Mouse (Mus musculus) midbrain, embryonic 15.5 days (tissue): ENCODE measurements at regions not wholly inside any gene's neighbourhood (a gene's known extent, or its start where the extent isn't known, plus 50 kb on each side); places are given as distances from the start of the nearest gene placed in this dataset.

Experiments used
- ATAC-seq: fragments of 200-750 bp; cut with Nextera tagmentation; replicated peaks from 2 replicates; pipeline ENCODE4 v1.8.0; 2017; ENCODE audit warnings: moderate TSS enrichment
- H3K27ac ChIP-seq: fragments of 300-500 bp; sonication (generic); 2 replicates; pipeline ENCODE4 v1.5.1; 2015; ENCODE audit warnings: mild to moderate bottlenecking, inconsistent platforms
- H3K27me3 ChIP-seq: fragments of 300-500 bp; sonication (generic); replicated peaks from 2 replicates; pipeline ENCODE4 v1.6.1; 2015; ENCODE audit warnings: inconsistent platforms
- H3K36me3 ChIP-seq: fragments of 300-500 bp; sonication (generic); replicated peaks from 2 replicates; pipeline ENCODE4 v1.6.1; 2015; ENCODE audit warnings: inconsistent platforms
- H3K4me1 ChIP-seq: fragments of 300-500 bp; sonication (generic); 2 replicates; pipeline ENCODE4 v1.6.1; 2015; ENCODE audit warnings: inconsistent platforms
- H3K4me2 ChIP-seq: fragments of 300-500 bp; sonication (generic); 2 replicates; pipeline ENCODE4 v1.6.1; 2015; ENCODE audit warnings: inconsistent platforms, mild to moderate bottlenecking, moderate library complexity
- H3K4me3 ChIP-seq: fragments of 300-500 bp; sonication (generic); 2 replicates; pipeline ENCODE4 v1.5.1; 2015; ENCODE audit warnings: mild to moderate bottlenecking, inconsistent platforms
- H3K9ac ChIP-seq: fragments of 300-500 bp; sonication (generic); 2 replicates; pipeline ENCODE4 v1.6.1; 2015; ENCODE audit warnings: mild to moderate bottlenecking, inconsistent platforms
- H3K9me3 ChIP-seq: fragments of 300-500 bp; sonication (generic); 2 replicates; pipeline ENCODE4 v1.6.1; 2016; ENCODE audit warnings: inconsistent platforms
- WGBS: fragments of 180-500 bp; shearing (Covaris S2); methylation state at CpG from one replicate; pipeline ENCODE4 v1.1.7; 2015; ENCODE audit warnings: mixed read lengths; 5-methylcytosine and 5-hydroxymethylcytosine counted together

DNA sequence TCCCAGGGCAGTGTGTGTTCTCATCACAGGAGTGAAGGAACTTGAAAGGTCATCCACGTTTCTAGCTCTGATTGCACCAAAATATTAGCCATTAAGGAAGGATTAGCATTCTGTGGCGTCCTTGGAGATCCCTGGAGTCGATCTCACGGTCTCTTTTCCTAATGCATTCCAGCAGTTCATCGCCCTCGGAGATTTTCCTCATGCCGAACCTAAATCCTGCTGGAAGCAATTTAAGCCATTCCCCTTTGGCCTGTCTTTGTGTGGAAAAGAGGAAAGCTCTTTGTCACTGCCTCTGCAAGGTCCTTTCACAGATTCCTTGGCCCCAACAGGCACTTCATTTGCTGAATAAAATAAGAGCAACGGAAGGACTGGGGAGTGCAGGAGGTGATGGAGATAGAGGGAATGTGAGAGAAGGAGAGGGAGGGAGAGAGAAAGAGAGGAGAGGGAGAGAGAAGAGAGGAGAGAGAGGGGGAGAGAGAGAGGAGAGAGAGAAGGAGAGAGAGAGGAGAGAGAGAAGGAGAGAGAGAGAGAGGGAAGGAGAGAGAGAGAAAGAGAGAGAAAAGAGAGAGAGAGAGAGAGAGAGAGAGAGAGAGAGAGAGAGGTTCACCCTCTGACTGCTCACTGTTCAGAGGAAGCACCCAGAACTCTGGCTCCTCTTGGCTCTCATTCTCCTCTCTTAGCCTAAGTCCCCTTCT, 177.2 kb upstream of the Zfp462 start:
- Histone ChIP-seq H3K27ac (no peak overlapping the region), H3K9me3 (no peaks in the 10 kb centered on the region), H3K27me3 (no peaks in the 10 kb centered on the region), H3K36me3 (no peaks in the 10 kb centered on the region), H3K9ac (no peak overlapping the region), H3K4me3 (no peak overlapping the region), H3K4me2 (no peak overlapping the region), H3K4me1 (no peaks in the 10 kb centered on the region)
- WGBS, result 8% methylated on average over 8 of the region's 8 CpGs
- ATAC-seq, result no peak

DNA sequence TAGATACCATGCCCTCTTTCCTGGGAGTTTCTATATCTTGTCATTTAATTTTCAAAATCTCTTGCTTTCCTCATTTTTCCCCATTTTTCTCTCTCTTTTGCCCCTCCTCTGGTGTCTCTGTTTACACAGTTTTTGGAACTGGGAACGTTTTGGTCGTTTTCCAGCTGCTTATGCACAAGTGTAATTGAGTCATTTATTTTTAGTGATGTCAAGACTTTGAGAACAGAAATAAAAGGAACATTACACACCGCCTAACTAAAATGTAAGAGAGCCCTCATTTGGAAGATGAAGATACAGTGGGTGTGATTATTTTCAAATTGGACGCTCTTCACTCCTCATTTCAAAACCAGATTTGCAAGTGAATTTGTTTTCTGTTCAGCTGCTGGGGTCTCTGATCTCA, 176.0 kb upstream of the Zfp462 start:
- 34% methylated on average over 4 of the region's 4 CpGs for WGBS
- Histone ChIP-seq H3K4me3 (no peak overlapping the region), H3K27ac (no peak overlapping the region), H3K9ac (no peak overlapping the region), H3K27me3 (no peaks in the 10 kb centered on the region), H3K4me1 (no peaks in the 10 kb centered on the region), H3K36me3 (no peaks in the 10 kb centered on the region), H3K9me3 (no peaks in the 10 kb centered on the region), H3K4me2 (no peak overlapping the region)
- no peak for ATAC-seq

DNA sequence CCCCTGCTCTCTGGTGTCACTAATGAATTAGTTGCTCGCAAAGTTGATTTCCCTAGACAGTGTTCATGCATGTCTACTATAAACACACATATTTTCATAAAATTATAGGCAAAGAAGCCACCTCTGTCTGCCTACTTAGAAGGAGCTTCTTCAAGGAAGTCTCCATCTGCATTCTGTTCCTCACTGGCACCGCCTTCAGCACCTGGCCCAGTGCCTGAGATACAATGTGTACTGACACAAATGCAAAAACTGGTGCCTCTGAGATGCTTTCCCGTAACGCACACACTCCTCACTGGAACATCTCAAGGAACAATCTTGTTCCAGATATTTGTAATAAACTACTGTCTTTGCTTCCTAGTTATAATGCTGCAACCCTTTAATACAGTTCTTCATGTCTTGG, 170.8 kb upstream of the Zfp462 start:
- Histone ChIP-seq H3K4me1 (no peaks in the 10 kb centered on the region), H3K27ac (no peak overlapping the region), H3K36me3 (no peaks in the 10 kb centered on the region), H3K27me3 (no peaks in the 10 kb centered on the region), H3K9me3 (no peaks in the 10 kb centered on the region), H3K9ac (no peak overlapping the region), H3K4me2 (no peak overlapping the region), H3K4me3 (no peak overlapping the region)
- 84% methylated on average over 4 of the region's 4 CpGs for WGBS
- ATAC-seq, result no peak

DNA sequence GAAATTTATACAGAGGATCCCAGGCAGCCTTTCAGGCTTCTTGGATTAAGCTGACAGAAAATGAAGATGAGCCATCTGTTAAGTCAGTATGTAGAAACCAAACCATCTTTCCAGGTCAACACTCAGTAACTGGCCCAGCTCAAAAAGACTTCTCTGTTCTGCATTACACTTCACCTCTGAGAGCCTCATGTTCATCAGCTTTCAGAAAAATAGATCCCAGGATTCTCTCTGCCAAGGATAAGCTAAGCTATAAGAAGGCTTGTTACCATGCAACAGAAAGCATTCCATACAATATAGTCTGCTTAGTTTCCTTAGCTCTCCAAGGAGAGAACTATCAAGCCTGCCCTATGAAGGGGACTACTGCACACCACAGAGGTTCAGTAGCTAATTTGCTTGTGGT, 170.1 kb upstream of the Zfp462 start:
- Histone ChIP-seq H3K27ac (no peak overlapping the region), H3K4me1 (no peaks in the 10 kb centered on the region), H3K4me3 (no peak overlapping the region), H3K27me3 (no peaks in the 10 kb centered on the region), H3K9me3 (no peaks in the 10 kb centered on the region), H3K4me2 (no peak overlapping the region), H3K9ac (no peak overlapping the region), H3K36me3 (no peaks in the 10 kb centered on the region)
- ATAC-seq, result no peak

DNA sequence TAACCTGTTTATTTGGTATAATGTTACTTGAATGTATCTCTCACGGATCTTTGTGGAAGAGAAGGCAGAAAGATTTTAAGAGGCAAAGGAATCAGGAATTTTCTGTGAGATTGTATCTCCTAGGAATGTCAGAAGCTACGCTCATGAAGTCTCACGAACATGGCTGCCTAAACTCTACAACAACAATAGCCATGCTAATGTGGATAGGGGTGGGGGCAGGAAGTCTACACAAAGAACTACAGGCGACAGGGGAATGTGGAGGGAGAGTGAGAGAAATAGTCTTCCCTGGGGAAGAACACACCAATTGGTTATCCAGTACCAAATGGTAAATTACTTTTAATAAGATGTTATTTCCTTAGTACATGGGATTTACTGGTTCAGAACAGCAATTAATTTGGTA, 164.3 kb upstream of the Zfp462 start:
- no peak overlapping the region for H3K27ac ChIP-seq
- no peak overlapping the region for H3K9ac ChIP-seq
- H3K4me3 ChIP-seq, result no peak overlapping the region
- ATAC-seq, result no peak
- H3K9me3 ChIP-seq, result no peaks in the 10 kb centered on the region
- no peaks in the 10 kb centered on the region for H3K4me1 ChIP-seq
- H3K36me3 ChIP-seq, result no peaks in the 10 kb centered on the region
- WGBS, result 51% methylated on average over 4 of the region's 4 CpGs
- H3K27me3 ChIP-seq, result no peaks in the 10 kb centered on the region
- H3K4me2 ChIP-seq, result no peak overlapping the region

DNA sequence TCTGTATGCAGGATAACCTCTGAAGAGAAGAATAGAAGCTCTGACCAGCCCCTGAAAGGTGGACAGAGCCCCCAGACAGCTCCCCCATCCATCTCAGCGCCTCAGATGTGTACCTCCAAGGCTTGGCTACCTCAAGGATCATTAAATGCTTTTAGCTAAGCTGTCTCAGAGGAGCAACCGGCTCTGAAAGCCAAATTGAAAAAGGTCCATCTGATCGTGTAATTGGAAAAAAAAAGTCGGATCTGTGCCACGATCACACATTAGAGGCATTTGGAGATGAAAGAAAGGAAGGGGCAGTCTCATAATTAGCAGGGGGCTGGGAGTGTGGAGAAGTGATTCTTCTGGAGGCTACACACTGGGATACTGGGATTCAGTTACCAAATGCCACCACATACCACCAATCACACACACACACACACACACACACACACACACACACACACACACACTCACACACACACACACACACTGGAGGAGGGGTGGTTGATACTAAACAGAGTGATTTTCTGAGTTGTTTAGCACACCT, 153.6 kb upstream of the Zfp462 start:
- H3K4me1 ChIP-seq, result no peaks in the 10 kb centered on the region
- H3K4me2 ChIP-seq, result no peak overlapping the region
- H3K4me3 ChIP-seq, result no peak overlapping the region
- no peak overlapping the region for H3K27ac ChIP-seq
- H3K9me3 ChIP-seq, result no peaks in the 10 kb centered on the region
- no peak for ATAC-seq
- H3K9ac ChIP-seq, result no peak overlapping the region
- no peaks in the 10 kb centered on the region for H3K27me3 ChIP-seq
- H3K36me3 ChIP-seq, result no peaks in the 10 kb centered on the region
- 49% methylated on average over 5 of the region's 5 CpGs for WGBS

DNA sequence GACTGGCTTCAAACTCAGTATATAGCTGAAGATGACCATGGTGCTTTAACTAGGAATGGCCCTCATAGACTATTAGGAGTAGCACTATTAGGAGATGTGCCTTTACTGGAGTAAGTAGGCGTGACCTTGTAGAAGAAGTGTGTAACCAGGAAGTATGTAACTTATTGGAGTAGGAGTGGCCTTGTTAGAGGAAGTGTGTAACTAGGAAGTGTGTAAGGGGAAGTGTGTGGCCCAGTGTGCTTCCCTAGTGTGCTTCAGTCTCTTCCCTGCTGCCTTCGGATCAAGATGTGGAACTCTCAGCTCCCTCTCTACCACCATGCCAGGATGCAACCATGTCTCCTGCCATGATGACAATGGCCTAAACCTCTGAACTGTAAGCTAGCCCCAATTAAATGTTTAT, 151.0 kb upstream of the Zfp462 start:
- 97% methylated on average over 2 of the region's 2 CpGs for WGBS

DNA sequence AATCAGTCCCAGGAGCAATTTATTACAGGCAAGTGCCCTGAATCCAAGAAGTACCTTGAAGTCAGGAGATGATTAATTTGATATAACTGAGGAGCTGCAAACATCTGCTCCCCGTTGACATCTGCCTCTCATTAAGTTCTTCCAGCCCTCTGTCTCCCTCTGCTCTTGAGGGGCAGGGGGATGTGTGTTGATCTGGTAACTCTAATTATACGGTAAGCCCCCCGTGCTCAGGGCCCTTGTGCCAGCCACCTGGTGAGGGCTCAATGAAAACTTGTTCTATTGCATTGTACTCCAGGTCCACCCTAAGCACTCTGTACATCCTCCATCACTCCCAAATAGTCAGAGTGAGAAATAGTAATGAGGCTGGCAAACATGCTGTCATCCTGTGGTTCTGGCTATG, 149.6 kb upstream of the Zfp462 start:
- Histone ChIP-seq H3K9ac (no peak overlapping the region), H3K9me3 (no peaks in the 10 kb centered on the region), H3K4me2 (no peak overlapping the region), H3K4me1 (no peaks in the 10 kb centered on the region), H3K27ac (no peak overlapping the region), H3K4me3 (no peak overlapping the region), H3K36me3 (no peaks in the 10 kb centered on the region), H3K27me3 (no peaks in the 10 kb centered on the region)
- ATAC-seq, result no peak
- WGBS, result 28% methylated on average over 3 of the region's 3 CpGs

More for the DNA sequence above, 151.0 kb upstream of the Zfp462 start:
- H3K4me1 ChIP-seq, result no peaks in the 10 kb centered on the region
- no peaks in the 10 kb centered on the region for H3K36me3 ChIP-seq
- no peaks in the 10 kb centered on the region for H3K9me3 ChIP-seq
- H3K27me3 ChIP-seq, result no peaks in the 10 kb centered on the region
- H3K4me3 ChIP-seq, result no peak overlapping the region
- no peak overlapping the region for H3K27ac ChIP-seq
- no peak for ATAC-seq
- H3K9ac ChIP-seq, result no peak overlapping the region
- no peak overlapping the region for H3K4me2 ChIP-seq

DNA sequence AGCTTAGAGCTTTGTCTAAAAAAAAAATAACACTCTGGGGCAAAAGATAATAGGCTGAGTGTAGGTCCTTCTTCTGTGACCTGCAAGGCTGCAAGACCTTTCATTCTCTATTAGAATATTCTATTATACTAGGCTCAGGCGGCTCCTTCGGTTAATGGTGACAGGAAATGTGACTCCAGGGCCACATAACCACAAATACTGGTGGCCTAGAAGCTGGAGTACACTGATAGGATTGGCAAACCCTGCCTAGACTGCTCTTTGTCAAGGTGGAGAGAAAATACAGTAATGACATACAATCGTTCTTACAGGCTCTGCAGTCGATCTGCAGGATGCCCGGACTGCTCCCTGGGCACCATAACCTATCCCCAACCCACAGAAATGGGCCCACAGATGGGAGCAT, 146.3 kb upstream of the Zfp462 start:
- 81% methylated on average over 5 of the region's 5 CpGs for WGBS
- Histone ChIP-seq H3K27ac (no peak overlapping the region), H3K36me3 (no peaks in the 10 kb centered on the region)

DNA sequence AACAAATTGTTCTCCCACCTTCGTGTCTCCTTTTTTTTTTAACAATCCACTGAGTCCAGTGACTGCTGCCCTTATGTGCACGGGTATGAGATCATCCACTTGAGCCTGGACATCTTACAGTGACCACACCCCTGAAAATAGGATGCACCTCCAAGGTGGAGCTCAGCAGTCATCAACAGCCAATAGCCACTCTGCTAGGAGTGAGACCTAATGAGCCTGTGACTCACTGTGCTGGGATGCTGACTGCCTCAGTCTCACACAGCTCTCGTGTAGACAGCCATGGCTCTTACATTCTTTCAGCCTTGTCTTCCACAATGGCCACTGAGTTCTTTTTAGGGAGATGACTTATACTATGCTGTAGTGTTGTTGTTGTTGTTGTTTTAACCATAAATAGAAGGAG, 133.7 kb upstream of the Zfp462 start:
- H3K27me3 ChIP-seq, result no peaks in the 10 kb centered on the region
- H3K4me3 ChIP-seq, result no peak overlapping the region
- H3K4me2 ChIP-seq, result no peak overlapping the region
- no peak for ATAC-seq
- 78% methylated on average over 3 of the region's 3 CpGs for WGBS
- no peak overlapping the region for H3K27ac ChIP-seq
- no peaks in the 10 kb centered on the region for H3K9me3 ChIP-seq
- H3K4me1 ChIP-seq, result no peaks in the 10 kb centered on the region
- H3K36me3 ChIP-seq, result no peaks in the 10 kb centered on the region
- H3K9ac ChIP-seq, result no peak overlapping the region

More for the DNA sequence above, 146.3 kb upstream of the Zfp462 start:
- H3K4me1 ChIP-seq, result no peaks in the 10 kb centered on the region
- no peak overlapping the region for H3K4me3 ChIP-seq
- H3K4me2 ChIP-seq, result no peak overlapping the region
- H3K9me3 ChIP-seq, result no peaks in the 10 kb centered on the region
- no peak for ATAC-seq
- H3K9ac ChIP-seq, result no peak overlapping the region
- H3K27me3 ChIP-seq, result no peaks in the 10 kb centered on the region

DNA sequence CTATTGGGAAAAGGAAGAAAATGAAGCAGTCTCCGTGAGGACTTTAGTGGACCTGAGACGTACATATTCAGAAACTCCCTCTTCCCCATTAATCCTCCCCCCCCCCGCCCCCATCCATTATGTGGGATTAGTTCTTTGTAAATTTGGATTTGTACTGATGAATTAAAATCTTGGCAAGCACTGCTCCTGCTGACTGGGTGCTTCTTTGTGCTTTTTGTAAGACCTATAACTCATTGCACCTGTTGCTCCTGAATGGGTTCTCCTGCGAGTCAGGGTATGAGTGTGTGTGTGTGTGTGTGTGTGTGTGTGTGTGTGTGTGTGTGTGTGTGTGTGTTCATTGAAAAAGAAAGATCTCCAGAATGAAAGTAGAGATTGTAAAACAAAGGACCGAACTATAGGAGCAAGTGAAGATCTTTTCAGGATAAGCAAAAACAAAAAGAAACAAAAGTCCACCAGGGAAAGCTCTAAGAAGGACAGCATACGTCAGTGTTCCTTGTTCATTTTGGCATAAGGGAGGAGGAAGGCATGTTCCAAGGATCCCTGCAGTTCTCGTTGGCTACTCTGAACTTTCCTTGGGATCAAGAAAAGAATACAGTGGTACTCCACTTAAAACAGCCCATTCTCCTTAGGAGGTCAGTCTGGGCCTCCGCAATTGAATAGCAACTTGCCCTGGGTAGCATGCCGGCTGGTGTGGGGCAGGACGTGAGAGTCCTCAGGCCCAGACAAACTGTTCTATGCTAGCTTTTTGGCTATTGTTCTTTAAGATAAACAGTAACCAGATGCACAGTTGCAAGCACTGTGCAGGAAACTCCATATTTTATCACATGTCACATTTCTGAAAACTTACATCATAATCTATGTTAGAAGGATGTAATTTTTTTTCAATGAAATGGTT, 131.9 kb upstream of the Zfp462 start:
- 33% methylated on average over 10 of the region's 10 CpGs for WGBS
- Histone ChIP-seq H3K4me2 (no peak overlapping the region), H3K4me3 (no peak overlapping the region), H3K36me3 (no peaks in the 10 kb centered on the region), H3K9ac (no peak overlapping the region), H3K27ac (no peak overlapping the region), H3K27me3 (no peaks in the 10 kb centered on the region), H3K4me1 (no peaks in the 10 kb centered on the region), H3K9me3 (0 out of 2 replicates have a peak, but pooled peaks cover 3% of the 10 kb centered on the region)
- no peak for ATAC-seq

DNA sequence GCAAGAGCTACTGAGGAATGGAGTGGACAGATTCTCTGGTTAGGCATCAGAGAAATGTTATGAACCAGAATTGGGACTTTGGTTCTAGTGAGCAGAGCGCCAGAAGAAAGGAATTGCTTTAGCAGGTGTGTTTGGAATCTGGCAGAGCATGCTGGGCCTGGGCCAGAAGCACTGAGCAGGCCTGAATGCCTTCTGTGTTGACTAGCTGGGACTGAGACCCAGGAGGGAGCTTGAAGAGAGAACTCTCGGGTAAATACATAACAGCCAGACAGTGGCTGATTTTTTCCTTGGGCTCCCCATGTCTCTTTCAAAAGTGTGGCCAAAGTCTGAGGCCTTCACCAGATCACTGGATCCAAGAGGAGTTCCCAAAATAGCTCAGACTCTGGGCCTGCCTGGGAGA, 107.5 kb upstream of the Zfp462 start:
- no peak overlapping the region for H3K4me3 ChIP-seq
- no peaks in the 10 kb centered on the region for H3K36me3 ChIP-seq
- no peak overlapping the region for H3K4me2 ChIP-seq
- no peaks in the 10 kb centered on the region for H3K9me3 ChIP-seq
- WGBS, result 85% methylated on average over 2 of the region's 2 CpGs
- H3K4me1 ChIP-seq, result peaks cover 6% of the 10 kb centered on the region; the same call in 1 of the 2 replicates
- H3K27ac ChIP-seq, result no peak overlapping the region
- ATAC-seq, result no peak
- H3K9ac ChIP-seq, result no peak overlapping the region
- H3K27me3 ChIP-seq, result no peaks in the 10 kb centered on the region
